Mouse (Mus musculus) kidney, adult 2 months (tissue): ENCODE results near the gene 7530416G11Rik. TPM values are rescaled to one million over a fixed set of nuclear protein-coding genes. Genes with fewer than 3 reads are reported as not detected.

Source experiments
- DNase-seq: peaks from one replicate; pipeline ENCODE4 v3.0.0; 2021
- H3K27ac ChIP-seq: fragments of 200-500 bp; 2 replicates; pipeline ENCODE4 v1.5.1; 2012; ENCODE audit warnings: low read depth, low read length, control low read depth, inconsistent platforms; ENCODE audit not compliant: insufficient read depth
- H3K27me3 ChIP-seq: fragments of 200-500 bp; replicated peaks from 2 replicates; pipeline ENCODE4 v1.6.1; 2012; ENCODE audit warnings: mild to moderate bottlenecking, moderate library complexity, low read length, inconsistent platforms; ENCODE audit not compliant: control insufficient read depth, insufficient read depth
- H3K36me3 ChIP-seq: fragments of 200-500 bp; 2 replicates; pipeline ENCODE4 v1.6.1; 2012; ENCODE audit warnings: mild to moderate bottlenecking, moderate library complexity, low read length, inconsistent platforms; ENCODE audit not compliant: control insufficient read depth, insufficient read depth
- H3K4me1 ChIP-seq: fragments of 200-500 bp; 2 replicates; pipeline ENCODE4 v1.6.1; 2011; ENCODE audit warnings: low read length; ENCODE audit not compliant: control insufficient read depth, insufficient read depth
- H3K4me3 ChIP-seq: fragments of 200-500 bp; 2 replicates; pipeline ENCODE4 v1.5.1; 2011; ENCODE audit warnings: mild to moderate bottlenecking, low read depth, low read length, control low read depth; ENCODE audit not compliant: insufficient read depth
- CTCF ChIP-seq: fragments of 200-500 bp; conservative IDR thresholded peaks from 2 replicates; pipeline ENCODE4 v1.5.1; 2011; ENCODE audit warnings: low read depth, mild to moderate bottlenecking, control low read depth, low read length, moderate library complexity, mixed read lengths; ENCODE audit not compliant: insufficient read depth, insufficient read length
- POLR2A ChIP-seq: fragments of 200-500 bp; IDR thresholded peaks from one replicate; pipeline ENCODE4 v1.6.1; 2011; ENCODE audit warnings: low read depth, low read length, control low read depth
- WGBS: fragments of 180-500 bp; shearing (Covaris S2); methylation state at CpG from one replicate; pipeline ENCODE4 v1.1.7; 2018; 5-methylcytosine and 5-hydroxymethylcytosine counted together
- polyA plus RNA-seq: library from polyadenylated mRNA; depleted of rRNA; stranded (reverse); fragments of >200 nt; gene quantifications from 2 replicates; pipeline ENCODE4 v1.2.3, GENCODE M21; 2012; rRNA removed

The 7530416G11Rik gene
- polyA plus RNA-seq = not detected in 2 replicates

DNA sequence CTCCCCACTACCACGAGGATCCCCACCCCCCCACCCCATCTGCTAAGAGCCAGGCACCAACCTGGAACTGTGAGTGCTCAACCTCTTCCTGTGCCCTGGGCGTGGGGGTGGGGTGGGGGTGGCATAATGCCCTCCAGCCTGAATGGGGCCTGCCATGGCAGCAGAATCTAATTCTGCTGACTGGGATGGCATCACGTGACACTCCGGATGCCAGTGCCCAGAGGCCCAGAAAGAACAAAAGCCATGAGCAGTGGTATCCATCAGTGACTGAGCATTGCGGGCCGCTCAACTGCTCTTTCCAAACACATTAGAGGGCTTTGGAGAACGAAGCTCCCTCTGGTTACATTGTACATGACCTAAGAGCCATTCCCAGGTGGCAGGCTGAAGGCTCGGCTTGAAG is at the start of gene 7530416G11Rik:
7530416G11Rik (minus strand) TSS at position 101 of the 400 bp plus-strand sequence.
- TF ChIP-seq CTCF (no peak), POLR2A (no peak)
- no peak for DNase-seq
- Histone ChIP-seq H3K4me1 (no peaks in the 10 kb centered on the region), H3K27ac (no peak within 1 kb of the TSS), H3K4me3 (no peak within 1 kb of the TSS), H3K27me3 (no peaks in the 10 kb centered on the region), H3K36me3 (no peaks in the 10 kb centered on the region)
- 83% methylated on average over 8 of the region's 8 CpGs for WGBS

DNA sequence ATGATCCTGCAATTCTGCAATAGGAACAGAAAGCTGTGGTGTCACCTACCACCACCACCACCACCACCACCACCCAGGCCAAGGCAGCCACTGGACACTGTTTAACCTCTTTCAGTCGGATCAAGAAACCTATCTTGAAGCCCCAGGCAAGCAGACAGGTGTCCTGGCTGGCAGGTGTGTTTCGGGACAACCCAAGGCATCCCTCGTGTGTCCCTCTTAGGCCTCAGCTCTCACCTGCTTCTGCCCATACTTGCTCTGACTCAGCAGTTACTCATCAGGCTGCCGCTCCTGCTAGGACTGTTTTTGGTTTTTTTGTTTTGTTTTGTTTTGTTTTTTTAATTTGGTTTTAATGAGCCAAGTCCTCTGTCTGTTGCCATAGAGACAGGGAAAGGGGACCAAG is 43.5 kb upstream of the 7530416G11Rik start:
- Histone ChIP-seq H3K27me3 (no peaks in the 10 kb centered on the region), H3K27ac (no peak overlapping the region), H3K36me3 (no peaks in the 10 kb centered on the region), H3K4me1 (no peaks in the 10 kb centered on the region), H3K4me3 (no peak overlapping the region)
- no peak for DNase-seq
- TF ChIP-seq POLR2A = no peak
- no peak for TF ChIP-seq CTCF
- WGBS = 73% methylated on average over 4 of the region's 4 CpGs

DNA sequence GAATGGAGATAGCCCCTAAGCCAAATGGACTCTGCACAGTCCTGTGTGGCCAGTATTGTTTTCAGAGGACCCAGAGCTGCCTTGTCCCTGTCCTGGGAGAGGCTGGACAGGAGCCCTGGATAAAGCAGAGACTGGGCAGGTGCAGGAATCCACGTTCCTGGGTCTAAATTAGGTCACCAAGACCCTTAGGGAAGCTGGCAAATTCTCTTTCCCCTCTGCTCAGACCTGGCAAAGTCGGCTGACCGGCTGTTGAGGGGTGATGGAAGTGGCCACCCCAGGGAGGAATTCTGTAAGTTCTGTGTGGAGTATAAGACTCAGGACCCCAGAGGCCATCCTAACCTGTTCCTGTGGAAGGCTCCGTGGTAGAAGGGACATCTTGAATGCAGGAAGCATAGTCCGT is 42.3 kb upstream of the 7530416G11Rik start:
- TF ChIP-seq POLR2A (no peak), CTCF (no peak)
- H3K36me3 ChIP-seq = no peaks in the 10 kb centered on the region

DNA sequence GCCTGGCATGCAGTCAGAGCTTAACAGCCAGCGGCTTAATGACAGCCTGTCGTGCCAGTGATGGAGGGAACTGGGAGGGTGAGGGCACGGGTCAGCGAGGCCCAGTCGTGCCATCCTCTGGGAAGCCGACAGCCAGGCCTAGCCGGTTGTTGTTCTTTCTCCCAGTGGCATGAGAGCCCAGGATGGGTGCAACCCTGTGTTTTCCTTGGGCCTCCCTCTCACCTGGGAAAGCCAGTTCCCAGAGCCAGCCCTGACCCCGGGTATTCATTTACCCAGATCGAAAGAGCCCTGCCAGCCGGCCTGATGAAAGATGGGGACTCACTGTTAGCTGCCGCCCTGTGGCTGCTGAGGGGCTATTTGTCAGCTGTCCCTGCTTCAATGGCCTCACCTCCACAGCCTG is 35.1 kb upstream of the 7530416G11Rik start:
- WGBS = 21% methylated on average over 11 of the region's 11 CpGs
- Histone ChIP-seq H3K4me3 (no peak overlapping the region), H3K27me3 (no peaks in the 10 kb centered on the region), H3K27ac (peak overlapping the region; percentile 29; the same call in 1 of the 2 replicates), H3K4me1 (no peaks in the 10 kb centered on the region), H3K36me3 (no peaks in the 10 kb centered on the region)
- peak; percentile 81 for DNase-seq
- TF ChIP-seq CTCF (no peak), POLR2A (no peak)

More for the DNA sequence above, 42.3 kb upstream of the 7530416G11Rik start:
- Histone ChIP-seq H3K4me1 (no peaks in the 10 kb centered on the region), H3K4me3 (no peak overlapping the region), H3K27ac (no peak overlapping the region), H3K27me3 (no peaks in the 10 kb centered on the region)
- DNase-seq = no peak
- 76% methylated on average over 5 of the region's 5 CpGs for WGBS

DNA sequence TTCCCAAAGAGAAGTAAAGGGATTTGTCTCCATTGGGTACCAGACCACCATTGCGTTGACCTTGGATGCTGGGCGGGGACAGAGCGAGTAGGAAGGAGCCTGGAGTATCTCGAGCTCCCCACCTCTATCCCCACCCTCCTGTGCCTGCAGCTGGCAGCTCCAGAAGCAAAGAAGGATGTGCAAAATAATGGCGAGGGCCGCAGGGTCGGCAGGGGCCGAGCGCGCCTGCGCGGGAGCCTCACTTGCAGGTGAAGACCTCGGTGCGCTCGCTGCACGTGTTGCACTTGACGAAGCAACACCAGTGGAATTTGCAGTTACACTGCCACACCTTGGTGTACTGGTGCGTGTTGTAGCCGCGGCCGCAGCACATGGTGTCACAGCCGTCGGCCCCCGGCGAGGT is 34.1 kb upstream of the 7530416G11Rik start:
- H3K4me1 ChIP-seq = no peaks in the 10 kb centered on the region
- 86% methylated on average over 25 of the region's 25 CpGs for WGBS
- TF ChIP-seq CTCF (no peak), POLR2A (no peak)
- H3K27ac ChIP-seq = 0 out of 2 replicates have a peak overlapping the region, but pooled peaks have one; percentile 41
- no peak for DNase-seq
- H3K4me3 ChIP-seq = no peak overlapping the region
- no peaks in the 10 kb centered on the region for H3K27me3 ChIP-seq
- H3K36me3 ChIP-seq = no peaks in the 10 kb centered on the region

- Histone ChIP-seq H3K4me3 (no peak overlapping the region), H3K4me1 (peaks cover 5% of the 10 kb centered on the region; the same call in 1 of the 2 replicates), H3K27me3 (no peaks in the 10 kb centered on the region), H3K36me3 (no peaks in the 10 kb centered on the region), H3K27ac (peak overlapping the region; percentile 71)
- 66% methylated on average over 6 of the region's 6 CpGs for WGBS
- DNase-seq = peak; percentile 18
- no peak for TF ChIP-seq POLR2A
- no peak for TF ChIP-seq CTCF
These were observed 31.6 kb upstream of the 7530416G11Rik start for GRCm38 (mm10) chr15:85534646-85535045.

DNA sequence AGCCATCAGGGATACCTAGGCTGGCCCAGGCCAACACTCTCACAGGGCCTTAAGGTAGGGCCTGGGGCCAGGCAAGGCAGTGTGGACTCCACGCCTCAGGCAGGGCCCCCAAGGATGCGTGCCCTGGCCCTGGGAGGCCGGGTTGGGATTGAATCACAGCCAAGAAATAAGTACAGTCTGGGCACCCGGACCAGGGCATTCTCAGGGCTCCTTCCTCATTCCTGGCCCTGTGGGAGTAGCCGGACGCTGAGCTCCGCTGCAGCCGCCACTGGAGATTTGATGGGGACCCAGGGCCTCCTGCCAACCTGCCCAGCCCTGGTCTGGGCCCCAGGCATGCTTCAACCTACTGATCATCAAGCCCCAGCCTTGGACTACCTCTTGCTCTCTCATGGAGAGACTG is 31.2 kb upstream of the 7530416G11Rik start:
- Histone ChIP-seq H3K36me3 (no peaks in the 10 kb centered on the region), H3K27ac (peak overlapping the region; percentile 71), H3K4me1 (peaks cover 5% of the 10 kb centered on the region; the same call in 1 of the 2 replicates), H3K4me3 (no peak overlapping the region), H3K27me3 (no peaks in the 10 kb centered on the region)
- TF ChIP-seq POLR2A (no peak), CTCF (no peak)
- DNase-seq = peak; percentile 72
- WGBS = 25% methylated on average over 8 of the region's 8 CpGs

GRCm38 (mm10) chr15:85532063-85532462 is 29.0 kb upstream of the 7530416G11Rik start:
- whole genome bisulfite sequencing = 79% methylated on average over 3 of the region's 3 CpGs
- Histone ChIP-seq H3K27me3 (no peaks in the 10 kb centered on the region), H3K4me1 (peaks cover 5% of the 10 kb centered on the region; the same call in 1 of the 2 replicates), H3K27ac (no peak overlapping the region), H3K36me3 (no peaks in the 10 kb centered on the region), H3K4me3 (no peak overlapping the region)
- peak; percentile 26 for DNase-seq
- TF ChIP-seq POLR2A = no peak
- TF ChIP-seq CTCF = no peak; the same call in 1 of the 2 replicates
